Mouse (Mus musculus): Measurements from ENCODE around the gene Zfp710. TPM values are rescaled to one million over a fixed set of nuclear protein-coding genes. Genes with fewer than 3 reads are reported as not detected.
"Not testable (repeated sequence)": the region's sequence is repeated elsewhere in the genome, so short reads cannot be mapped to it uniquely, and the experiment has no call there.

Gene Zfp710
- total RNA-seq (2021), result 10 to 100 TPM; 27.4 to 28.0 TPM

GRCm38 (mm10) chr7:80024521-80025390 lies at the start of gene Zfp710:
Zfp710 (plus strand) TSS chr7:80024814.
- intact Hi-C loops (cut with DNase I), result loop anchor here (5.0 kb wide), 1 partner anchor 87 kb away; the partner anchor contains the start of gene Arpin
- DNase-seq, result peak; percentile 87 to 92

- intact Hi-C loops (cut with DNase I), result no loop called here
- no peak for DNase-seq
Observed at GRCm38 (mm10) chr7:79975316-79975715, 49.3 kb upstream of the Zfp710 start.

GRCm38 (mm10) chr7:79986717-79987116 lies 37.9 kb upstream of the Zfp710 start:
- DNase-seq, result no peak
- intact Hi-C loops (cut with DNase I), result no loop called here

- no peak for DNase-seq
- intact Hi-C loops (cut with DNase I), result no loop called here
Observed at GRCm38 (mm10) chr7:79987745-79988144, 36.9 kb upstream of the Zfp710 start.

- intact Hi-C loops (cut with DNase I); DNase-seq: not testable (repeated sequence)
Observed at GRCm38 (mm10) chr7:79988466-79988865, 36.1 kb upstream of the Zfp710 start.

- DNase-seq, result peak; percentile 18 to 44
- intact Hi-C loops (cut with DNase I), result loop anchor here (10.0 kb wide), 1 partner anchor 200 kb away; the partner anchor contains the start of gene Mesp1
Observed at GRCm38 (mm10) chr7:79994476-79994875, 30.1 kb upstream of the Zfp710 start.

GRCm38 (mm10) chr7:79997761-79998160 lies 26.9 kb upstream of the Zfp710 start:
- intact Hi-C loops (cut with DNase I), result loop anchor here (10.0 kb wide), 1 partner anchor 203 kb away; the partner anchor contains the start of gene Mesp1
- DNase-seq, result no peak

GRCm38 (mm10) chr7:80002353-80003055 lies 22.1 kb upstream of the Zfp710 start:
- intact Hi-C loops (cut with DNase I), result no loop called here
- DNase-seq, result no peak

GRCm38 (mm10) chr7:80004776-80005554 lies 19.6 kb upstream of the Zfp710 start:
- no peak for DNase-seq
- intact Hi-C loops (cut with DNase I), result no loop called here

- peak in 1 of 2 experiments; percentile 9 for DNase-seq
- intact Hi-C loops (cut with DNase I), result loop anchor here (5.0 kb wide), 1 partner anchor 207 kb away; no protein-coding TSS in a partner anchor
Observed at GRCm38 (mm10) chr7:80010680-80011079, 13.9 kb upstream of the Zfp710 start.

- intact Hi-C loops (cut with DNase I), result loop anchor here (5.0 kb wide), 1 partner anchor 206 kb away; no protein-coding TSS in a partner anchor
- peak; percentile 31 to 65 for DNase-seq
Observed at GRCm38 (mm10) chr7:80011470-80011869, 13.1 kb upstream of the Zfp710 start.

GRCm38 (mm10) chr7:80013884-80014550 lies 10.6 kb upstream of the Zfp710 start:
- intact Hi-C loops (cut with DNase I), result loop anchor here (1.0 to 5.0 kb wide), 2 partner anchors 65 to 203 kb away; no protein-coding TSS in a partner anchor
- peak in 1 of 2 experiments; percentile 31 for DNase-seq

- no peak for DNase-seq
- intact Hi-C loops (cut with DNase I), result loop anchor here (5.0 kb wide), 1 partner anchor 202 kb away; no protein-coding TSS in a partner anchor
Observed at GRCm38 (mm10) chr7:80014826-80015755, 9.5 kb upstream of the Zfp710 start.

- intact Hi-C loops (cut with DNase I), result no loop called here
- DNase-seq, result no peak
Observed at GRCm38 (mm10) chr7:80018506-80019452, 5.8 kb upstream of the Zfp710 start.

GRCm38 (mm10) chr7:80023621-80024435 lies 786 bp upstream of the Zfp710 start:
- DNase-seq, result no peak
- intact Hi-C loops (cut with DNase I), result loop anchor here (5.0 kb wide), 1 partner anchor 87 kb away; the partner anchor contains the start of gene Arpin

GRCm38 (mm10) chr7:80025391-80026117 lies 940 bp downstream of the Zfp710 start:
- no peak for DNase-seq
- intact Hi-C loops (cut with DNase I), result loop anchor here (2.0 kb wide), 1 partner anchor 35 kb away; no protein-coding TSS in a partner anchor

All from heart, postnatal 36 days (tissue).